In the genomic region with DNA sequence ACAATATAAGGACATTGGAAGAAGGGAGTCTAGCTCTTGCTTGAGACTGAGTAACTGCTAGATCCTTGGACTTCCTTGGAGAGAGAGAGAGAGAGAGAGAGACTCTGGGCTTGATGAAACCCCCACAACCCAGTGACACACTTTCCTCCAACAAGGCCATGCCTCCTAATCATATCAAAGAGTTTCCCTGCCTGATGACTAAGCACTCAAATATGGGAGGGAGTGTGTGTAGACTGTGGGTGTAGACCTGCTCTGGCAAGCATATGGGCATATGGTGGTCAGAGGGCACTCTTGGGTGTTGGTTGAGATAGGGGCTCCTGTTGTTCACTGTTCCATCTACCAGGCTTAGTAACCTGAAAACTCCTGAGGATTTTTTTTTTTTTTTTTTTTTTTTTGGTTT, we compare ENCODE assay signal across 1 mouse cellular context.
A peak's percentile ranks its signal among the peaks of the same experiment; 100 is the strongest.
TF ChIP-seq lines count a peak whose summit lies in the region.

No protein-coding gene starts in this region.

TF ChIP-seq in MEL, 35 proteins besides CTCF, POLR2A, EP300 and RAD21:
- TF ChIP-seq POLR2AphosphoS5 (IDR thresholded peaks at IDR 0.05; ENCODE audit: borderline replicate concordance, low read depth, low read length) (no peak), MAZ (IDR thresholded peaks at IDR 0.05; ENCODE audit: low read depth, low read length) (no peak), ZC3H11A (IDR thresholded peaks at IDR 0.05; ENCODE audit: low read depth, low read length) (no peak), ZNF384 (IDR thresholded peaks at IDR 0.05; ENCODE audit: low read depth, low read length) (peak; percentile 18; the same call in 1 of the 2 replicates), NRF1 (IDR thresholded peaks at IDR 0.05; ENCODE audit: insufficient read depth, low read depth, low read length, poor library complexity, severe bottlenecking) (no peak), ETS1 (IDR thresholded peaks at IDR 0.05; ENCODE audit: low read depth, low read length) (peak; percentile 38; the same call in 1 of the 2 replicates), USF1 (IDR thresholded peaks at IDR 0.05; ENCODE audit: low read depth, low read length) (no peak), ZMIZ1 (IDR thresholded peaks at IDR 0.05; ENCODE audit: low read depth, low read length) (no peak), E2F4 (IDR thresholded peaks at IDR 0.05; ENCODE audit: borderline replicate concordance, low read depth, low read length) (no peak), BHLHE40 (IDR thresholded peaks at IDR 0.05; ENCODE audit: borderline replicate concordance, low read depth, low read length) (no peak), SMC3 (IDR thresholded peaks at IDR 0.05; ENCODE audit: low read depth, low read length) (no peak), MAX (IDR thresholded peaks at IDR 0.05; ENCODE audit: low read length) (0 out of 2 replicates have a peak, but pooled peaks have one; percentile 29), POLR2AphosphoS2 (IDR thresholded peaks at IDR 0.05; ENCODE audit: low read length) (no peak), CHD2 (IDR thresholded peaks at IDR 0.05; ENCODE audit: low read length) (no peak), TBP (IDR thresholded peaks at IDR 0.05; ENCODE audit: low read depth, low read length) (no peak), MXI1 (IDR thresholded peaks at IDR 0.05; ENCODE audit: low read depth, low read length) (no peak), ZKSCAN1 (IDR thresholded peaks at IDR 0.05; ENCODE audit: low read depth, low read length) (no peak), GABPA (IDR thresholded peaks at IDR 0.05; ENCODE audit: low read depth, low read length) (no peak), JUND (IDR thresholded peaks at IDR 0.05; ENCODE audit: low read depth, low read length) (no peak)
